Mouse (Mus musculus) layer of hippocampus, adult 8-10 months (tissue): ENCODE data around the gene Nfkbie. TPM values are rescaled to one million over a fixed set of nuclear protein-coding genes. Genes with fewer than 3 reads are reported as not detected.

Experiments used
- DNase-seq, 2 experiments: peaks; one replicate each; pipeline ENCODE4 v3.0.0; 2022; ENCODE audit warnings: low spot score in 2 of 2
- total RNA-seq, 4 experiments: library from RNA; stranded (reverse); gene quantifications; 2 replicates each; pipeline ENCODE4 v1.2.4; 2022

The Nfkbie gene
- total RNA-seq, 4 experiments from 2014 or later, result 2.3 to 3.3 (median 2.7) TPM

DNA sequence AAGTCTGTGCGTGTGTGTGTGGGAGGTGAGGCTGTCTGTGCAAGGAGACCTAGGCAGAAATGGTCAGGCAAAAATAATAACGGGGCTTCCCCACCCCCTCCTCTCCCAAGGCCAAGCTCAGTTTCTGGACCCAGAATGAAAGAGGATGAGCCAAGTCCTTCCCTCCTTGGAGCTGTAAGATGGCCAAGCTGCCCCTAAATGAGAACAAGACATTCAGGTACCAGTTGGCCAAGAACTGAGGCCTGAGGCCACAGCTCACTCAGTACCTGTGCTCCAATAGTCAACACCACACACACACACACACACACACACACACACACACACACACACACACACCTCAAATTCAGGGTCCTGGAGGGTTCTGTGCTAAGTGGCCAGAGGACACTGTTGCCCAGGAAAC, 12.8 kb upstream of the Nfkbie start:
- no peak for DNase-seq

- DNase-seq, result no peak
Measured at GRCm38 (mm10) chr17:45543115-45543514, 12.4 kb upstream of the Nfkbie start.

DNA sequence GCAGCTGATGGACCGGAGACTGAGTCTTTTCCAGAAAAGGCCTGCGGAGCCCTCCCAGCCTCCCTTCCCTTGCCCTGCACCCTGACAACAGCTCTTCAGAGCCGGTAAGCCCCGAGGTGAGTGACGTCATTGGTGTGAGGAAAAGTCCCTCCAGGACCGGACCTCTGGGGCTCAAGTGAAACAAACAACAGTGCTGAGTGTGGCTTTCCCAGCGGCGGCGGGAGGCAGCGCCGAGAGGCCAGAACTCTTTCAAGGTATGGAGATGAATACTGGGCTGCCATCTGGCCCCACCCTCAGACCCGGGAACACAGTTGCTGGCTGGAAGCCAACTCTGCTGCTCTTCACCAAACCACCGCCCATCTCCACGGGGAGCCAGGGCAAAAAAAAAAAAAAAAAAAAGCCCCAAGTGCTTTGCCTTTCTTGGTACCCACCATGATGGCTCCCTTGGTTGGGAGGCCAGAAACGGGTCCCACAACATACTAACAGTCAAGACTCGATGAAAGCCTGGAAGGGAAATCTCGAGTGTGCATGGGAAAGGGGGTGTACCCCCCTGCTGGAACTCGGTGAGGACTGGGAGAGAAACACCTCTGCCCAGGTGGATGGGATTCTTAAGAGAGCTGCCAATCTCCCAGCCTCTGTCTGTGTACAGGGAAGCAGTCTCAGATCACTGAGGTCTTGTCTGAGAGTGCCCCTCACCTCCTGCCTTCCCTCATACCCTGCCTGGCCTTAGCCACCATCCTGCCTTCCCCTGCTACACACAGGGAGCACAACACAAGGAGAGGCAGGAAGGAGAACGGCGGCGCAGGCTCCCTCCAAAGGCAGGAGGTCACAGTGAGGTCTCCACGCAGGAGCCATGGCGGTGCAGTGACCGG, 11.3 kb upstream of the Nfkbie start:
- no peak for DNase-seq

- DNase-seq, result no peak
Measured at GRCm38 (mm10) chr17:45544873-45545277, 10.6 kb upstream of the Nfkbie start.

DNA sequence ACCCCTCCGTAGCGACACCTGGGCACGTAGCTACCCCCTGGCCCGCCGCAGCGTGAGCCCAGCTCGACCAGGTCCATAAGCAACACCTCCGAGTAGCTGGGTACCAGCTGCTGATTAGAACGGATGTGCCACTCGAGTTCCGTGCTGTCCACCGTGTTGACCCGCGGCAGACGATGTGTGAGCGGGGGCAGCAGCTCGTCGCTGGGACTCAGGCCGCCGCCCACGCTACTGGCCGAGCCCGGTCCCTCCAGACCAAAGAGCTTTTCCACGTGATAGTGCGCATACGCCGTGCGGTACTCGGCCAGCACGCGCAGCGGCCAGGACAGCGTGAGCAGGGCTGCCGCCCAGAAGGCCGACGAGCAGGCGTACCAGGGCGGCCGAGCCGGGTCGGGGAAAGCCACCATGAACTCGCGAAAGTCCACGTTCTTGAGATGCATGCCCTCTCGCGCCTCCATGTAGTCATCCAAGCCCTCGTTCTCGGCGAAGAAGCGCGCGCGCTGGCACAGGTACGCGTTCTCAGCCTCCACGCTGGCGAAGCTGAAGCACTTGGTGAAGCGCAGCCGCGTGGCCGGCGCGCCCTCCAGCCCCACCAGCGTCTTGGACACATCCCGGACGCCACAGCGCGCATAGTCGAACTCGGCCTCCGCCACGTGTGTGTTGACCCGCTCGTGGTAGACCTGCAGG, 10.1 kb upstream of the Nfkbie start:
- DNase-seq, result no peak

DNA sequence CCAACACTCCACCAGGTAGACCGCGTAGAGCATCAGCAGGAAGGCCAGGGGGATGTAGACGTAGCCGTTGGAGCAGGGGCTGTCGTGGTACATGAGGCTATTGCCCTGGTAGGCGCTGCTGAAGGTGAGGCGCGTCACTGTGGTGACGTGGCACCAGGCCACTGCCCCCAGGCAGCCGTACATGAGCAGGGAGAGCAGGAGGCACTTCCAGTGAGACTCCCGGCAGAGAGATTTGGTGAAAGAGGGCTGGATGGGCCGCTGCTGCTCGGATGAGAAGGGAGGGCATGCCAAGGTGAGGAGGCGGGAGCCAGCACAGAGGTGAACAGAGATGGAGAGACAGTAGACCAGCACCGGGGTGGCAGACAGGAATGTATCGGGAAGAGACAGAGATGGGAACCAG, 8.6 kb upstream of the Nfkbie start:
- DNase-seq, result no peak

- no peak for DNase-seq
Measured at GRCm38 (mm10) chr17:45547461-45548190, 7.9 kb upstream of the Nfkbie start.

- DNase-seq, result peak in 1 of 2 experiments; percentile 60
Measured at GRCm38 (mm10) chr17:45548541-45549512, 6.7 kb upstream of the Nfkbie start.

GRCm38 (mm10) chr17:45549617-45550181, 5.8 kb upstream of the Nfkbie start, which contains the start of gene Tmem151b:
Tmem151b (minus strand) TSS chr17:45549677.
- DNase-seq, result peak in 1 of 2 experiments; percentile 47

- DNase-seq, result no peak
Measured at GRCm38 (mm10) chr17:45550253-45550652, 5.2 kb upstream of the Nfkbie start.

DNA sequence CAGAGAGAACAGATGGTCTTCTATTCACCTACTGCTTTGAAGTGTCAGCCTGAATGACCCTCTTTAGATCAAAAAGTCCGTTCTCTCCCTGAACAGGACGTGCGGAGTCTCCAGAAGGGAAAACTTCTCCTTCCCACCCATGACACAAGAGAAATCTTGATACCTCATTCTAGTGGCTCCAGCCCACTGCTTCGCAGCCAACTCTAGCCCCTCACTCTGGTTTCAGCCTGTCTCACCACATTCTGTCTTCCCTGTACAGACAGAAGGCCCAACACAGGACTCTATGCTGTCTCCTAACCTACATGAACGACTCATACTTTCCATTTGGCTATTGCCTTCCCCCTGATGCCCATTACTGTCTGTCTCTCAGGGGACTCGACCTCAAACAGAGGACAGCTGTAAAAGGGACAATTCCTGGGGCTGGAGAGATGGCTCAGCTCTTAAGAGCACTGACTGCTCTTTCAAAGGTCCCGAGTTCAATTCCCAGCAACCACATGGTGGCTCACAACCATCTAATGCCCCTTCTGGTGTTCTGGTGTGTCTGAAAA, 4.2 kb upstream of the Nfkbie start:
- no peak for DNase-seq

DNA sequence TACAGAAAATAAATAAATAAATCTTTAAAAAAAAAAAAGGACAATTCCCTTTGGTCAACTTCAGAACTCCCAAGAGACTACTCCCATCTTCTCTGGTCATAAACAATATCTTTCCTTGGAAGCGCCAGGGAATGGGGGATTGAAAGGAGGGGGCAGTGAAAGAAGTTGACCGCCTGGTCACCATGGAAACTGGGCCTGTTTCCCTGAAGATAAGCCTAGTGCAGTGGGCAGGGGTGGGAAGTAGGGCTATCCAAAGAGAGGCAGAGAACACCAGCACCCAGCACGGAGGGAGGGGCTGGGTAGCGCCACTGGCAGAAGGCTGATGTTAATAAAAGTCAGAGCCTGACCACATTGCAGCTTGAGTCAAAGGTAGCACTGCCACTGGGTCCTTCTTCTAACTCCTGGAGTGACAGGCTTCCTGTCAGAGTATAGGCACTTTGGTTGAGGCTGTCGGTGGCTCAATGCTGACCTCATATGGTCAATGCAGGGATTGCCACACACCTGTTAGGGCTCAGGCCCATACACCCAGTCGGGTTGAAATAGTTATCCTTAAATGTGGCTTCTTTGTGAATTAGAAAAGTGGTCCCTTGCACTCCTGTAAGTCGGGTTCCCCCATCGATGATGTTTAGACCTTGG, 3.6 kb upstream of the Nfkbie start:
- DNase-seq, result peak in 1 of 2 experiments; percentile 86

DNA sequence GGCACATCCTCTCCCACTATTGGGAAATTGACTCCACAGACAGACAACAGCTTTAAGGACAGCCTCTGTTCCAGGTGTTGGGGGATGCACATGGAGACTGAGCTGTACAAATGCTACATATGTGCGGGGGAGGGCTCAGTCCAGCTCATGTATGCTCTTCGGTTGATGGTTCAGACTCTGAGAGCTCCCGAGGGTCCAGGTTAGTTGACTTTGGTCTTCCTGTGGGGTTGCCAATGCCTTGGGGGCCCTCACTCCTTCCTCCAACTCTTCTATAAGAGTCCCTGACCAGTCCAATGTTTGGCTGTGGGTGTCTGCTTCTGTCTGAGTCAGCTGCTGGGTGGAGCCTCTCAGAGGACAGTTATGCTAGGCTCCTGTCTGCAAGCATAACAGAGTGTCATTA, 2.4 kb upstream of the Nfkbie start:
- DNase-seq, result no peak

DNA sequence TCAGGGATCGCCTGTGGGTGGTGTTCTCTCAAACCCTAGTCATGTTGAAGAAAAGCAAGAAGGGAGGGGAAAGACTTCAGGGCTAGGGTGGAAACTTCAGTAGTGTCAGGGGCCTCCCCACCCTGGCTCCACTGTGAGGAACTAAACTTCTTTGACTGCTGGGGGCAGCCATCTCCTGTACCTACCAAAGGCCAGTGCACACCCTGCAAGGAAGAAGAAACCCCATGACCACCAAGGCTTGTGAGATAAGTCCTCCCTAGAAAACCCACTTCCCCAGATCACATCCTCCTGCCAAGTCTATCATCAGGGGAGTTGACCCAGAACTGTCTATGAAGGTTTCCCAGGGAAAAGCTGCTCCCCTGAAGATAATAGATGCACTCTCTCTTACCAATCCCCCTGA, 1.1 kb upstream of the Nfkbie start:
- no peak for DNase-seq

- no peak for DNase-seq
Measured at GRCm38 (mm10) chr17:45556107-45556489, 595 bp downstream of the Nfkbie start.

DNA sequence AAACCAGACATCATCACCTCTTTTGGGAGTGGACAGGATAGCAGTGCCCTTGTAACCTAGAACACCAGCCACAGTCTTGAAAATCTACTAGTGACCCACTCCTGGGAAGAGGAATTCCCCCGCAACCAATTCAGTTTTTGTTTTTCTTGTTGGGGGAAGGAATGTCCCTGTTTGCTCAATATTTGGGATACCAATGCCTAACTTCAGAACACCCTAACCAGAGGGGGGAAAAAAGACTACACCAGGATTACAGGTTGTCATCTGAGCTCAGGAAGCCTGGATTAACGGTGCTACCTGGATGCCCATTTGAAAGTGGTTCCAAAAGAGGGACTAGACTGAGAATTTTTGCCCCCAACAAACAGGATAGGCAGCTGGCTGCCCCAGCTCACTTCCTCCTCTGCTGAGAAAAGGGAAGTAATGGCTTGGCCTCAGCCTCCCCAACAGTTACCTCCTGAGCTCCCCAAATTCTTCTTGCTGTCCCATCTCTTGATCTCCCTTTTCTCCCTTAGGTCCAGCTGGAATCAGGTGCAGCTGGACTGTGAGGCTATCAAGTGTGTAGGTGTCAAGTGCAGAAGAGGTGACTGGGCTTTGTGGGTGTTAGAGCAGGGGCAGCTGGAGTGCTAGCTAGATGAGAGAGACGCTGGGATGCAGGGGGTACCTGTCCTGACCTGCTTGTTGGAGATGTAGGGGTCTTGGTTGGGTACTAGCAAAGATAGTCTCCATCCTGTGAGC, 1.2 kb downstream of the Nfkbie start:
- DNase-seq, result no peak

- DNase-seq, result no peak
Measured at GRCm38 (mm10) chr17:45557246-45557824, 1.8 kb downstream of the Nfkbie start.

DNA sequence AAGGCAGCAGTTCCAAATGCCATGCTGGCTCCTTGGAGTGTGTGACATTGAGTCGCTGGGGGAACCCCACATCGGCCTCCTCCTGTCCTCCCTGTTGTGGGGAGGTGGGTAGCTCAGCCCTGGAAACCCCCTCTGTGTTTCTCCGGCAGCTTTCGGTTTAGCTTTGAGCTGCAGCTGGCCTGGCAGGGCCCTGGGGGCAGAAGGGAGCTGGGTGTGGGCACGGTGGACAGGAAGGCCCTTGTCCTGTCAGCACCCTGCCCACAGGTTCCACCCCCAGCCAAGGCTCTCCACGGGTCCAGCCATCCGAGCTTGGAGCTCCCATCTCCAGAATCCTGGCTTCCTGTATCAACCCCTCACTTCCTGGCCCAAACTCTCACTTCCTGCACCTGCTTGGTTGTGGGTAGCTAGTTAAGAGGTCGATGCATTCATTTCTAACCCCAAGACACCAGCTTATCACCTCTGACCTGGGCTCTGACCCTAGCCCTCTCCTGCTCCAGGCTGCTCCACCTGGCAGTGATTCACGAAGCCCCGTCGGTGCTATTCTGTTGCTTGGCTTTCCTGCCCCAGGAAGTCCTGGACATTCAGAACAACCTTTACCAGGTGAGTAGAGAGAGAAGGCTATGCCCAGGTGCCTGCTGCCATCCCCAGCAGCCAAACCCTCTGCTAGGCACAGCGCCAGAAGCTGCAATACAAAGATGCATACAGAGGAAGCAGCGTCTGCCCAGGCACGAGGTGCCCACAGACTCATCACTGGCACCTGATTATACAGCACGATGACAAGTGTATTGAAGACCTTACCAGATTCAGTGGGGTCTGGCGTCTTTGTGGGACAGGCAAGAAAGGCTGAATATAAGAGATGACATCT, 2.7 kb downstream of the Nfkbie start:
- DNase-seq, result no peak
